Mouse (Mus musculus): ENCODE measurements around the gene Nlgn1.

DNA sequence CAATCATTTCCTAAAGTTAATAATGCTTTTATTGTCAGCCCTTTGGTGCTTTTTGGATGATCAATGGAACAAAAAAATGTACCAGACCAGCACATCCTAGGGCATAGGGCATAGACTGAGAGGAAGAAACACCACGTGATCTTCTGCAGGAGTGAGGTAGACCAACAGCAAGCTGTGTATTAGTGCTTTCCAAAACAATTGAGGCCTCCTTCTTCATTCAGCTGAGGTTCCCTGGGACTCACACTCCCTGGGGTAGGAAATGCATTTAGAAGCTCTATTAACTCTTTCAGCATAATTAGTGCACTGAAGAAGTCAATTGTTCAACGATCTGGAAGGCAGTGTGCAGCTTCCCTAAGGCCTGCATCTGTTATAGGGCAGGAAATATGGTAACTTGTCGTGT lies 226.7 kb downstream of the Nlgn1 start:
- TF ChIP-seq GATA1 (IDR thresholded peaks at IDR 0.05; ENCODE audit: low read length) (no peak), TAL1 (IDR thresholded peaks at IDR 0.05; ENCODE audit: low read length) (no peak)
